In genomic region chr17:29508927-29509608, GRCm38 (mm10) we compare ENCODE assay signal across 23 mouse cellular contexts. TPM values are rescaled to one million over a fixed set of nuclear protein-coding genes. Genes with fewer than 3 reads are reported as not detected.
DNase-seq lines count a peak whose midpoint lies in the region; ATAC-seq lines count a peak whose summit lies in the region.
"Had no signal": no experiment of that assay in that cellular context is flagged by ENCODE, and none has a peak within 500 bp of the region (broad histone marks: within the 10 kb centered on the region; RNA-seq: fewer than 3 reads in every experiment).

No protein-coding gene starts in this region.

- no peak for ATAC-seq in heart, embryonic 13.5 days (ENCODE audit: extremely low read depth, insufficient number of reproducible peaks, low FRiP score, low TSS enrichment)
- ATAC-seq in liver, embryonic 12.5 days = peak; percentile 80
- ATAC-seq: activated CD4-positive, CD25-positive, alpha-beta regulatory T cell, adult 4 months; hindbrain, embryonic 16.5 days had no signal

- H3K36me3 ChIP-seq in heart, embryonic 13.5 days = no peaks in the 10 kb centered on the region
- H3K36me3 ChIP-seq in liver, embryonic 12.5 days = no peaks in the 10 kb centered on the region
- H3K36me3 ChIP-seq: embryonic facial prominence, embryonic 10.5 days; limb, embryonic 15.5 days; neural tube, embryonic 12.5 days had no signal

- DNase-seq in heart, postnatal 4 days = no peak
- peak; percentile 39 to 47 for DNase-seq in B cell, adult 2 months
- DNase-seq in ZHBTc4 (ENCODE audit: low read depth, low spot score) = peak; percentile 30
- DNase-seq in cerebellum, adult 9-11 months = no peak
- no peak for DNase-seq in left cerebral cortex, postnatal 14 days (ENCODE audit: low spot score in 2 of 2)
- DNase-seq in left cerebral cortex, postnatal 25 days (ENCODE audit: low spot score in 2 of 2) = no peak
- DNase-seq: cerebellum, postnatal 14 days; kidney, adult 2 months; lung, postnatal 4 days; right cerebral cortex, postnatal 4 days; thymus, postnatal 14 days had no signal

- WGBS in heart, embryonic 13.5 days = 60% methylated on average over 12 of the region's 12 CpGs
- 49% methylated on average over 12 of the region's 12 CpGs for WGBS in liver, embryonic 12.5 days (ENCODE audit: insufficient replicate concordance)

- no peaks in the 10 kb centered on the region for H3K27me3 ChIP-seq in heart, embryonic 13.5 days (replicated peaks)
- no peaks in the 10 kb centered on the region for H3K27me3 ChIP-seq in liver, embryonic 12.5 days (replicated peaks)
- H3K27me3 ChIP-seq: limb, embryonic 15.5 days; neural tube, embryonic 12.5 days had no signal

- H3K4me3 ChIP-seq in heart, embryonic 13.5 days = no peak overlapping the region
- H3K4me3 ChIP-seq in liver, embryonic 12.5 days = no peak overlapping the region
- H3K4me3 ChIP-seq: embryonic facial prominence, embryonic 10.5 days; left cerebral cortex, adult 2 months; limb, embryonic 15.5 days; neural tube, embryonic 12.5 days had no signal

- peaks cover 3% of the 10 kb centered on the region; the same call in 1 of the 2 replicates for H3K4me1 ChIP-seq in heart, embryonic 13.5 days
- H3K4me1 ChIP-seq in liver, embryonic 12.5 days = peaks cover 85% of the 10 kb centered on the region
- H3K4me1 ChIP-seq: neural tube, embryonic 12.5 days had no signal

- 0 out of 2 replicates have a peak overlapping the region, but pooled peaks have one; percentile 16 for H3K9ac ChIP-seq in heart, embryonic 13.5 days
- H3K9ac ChIP-seq in liver, embryonic 12.5 days = peak overlapping the region; percentile 64
- H3K9ac ChIP-seq: limb, embryonic 15.5 days; neural tube, embryonic 12.5 days had no signal

- H3K4me2 ChIP-seq in heart, embryonic 13.5 days = no peak overlapping the region
- peak overlapping the region; percentile 25 for H3K4me2 ChIP-seq in liver, embryonic 12.5 days
- H3K4me2 ChIP-seq: limb, embryonic 15.5 days; neural tube, embryonic 12.5 days had no signal

- peaks cover under 1% of the 10 kb centered on the region; the same call in 1 of the 2 replicates for H3K9me3 ChIP-seq in heart, embryonic 13.5 days
- H3K9me3 ChIP-seq in liver, embryonic 12.5 days (replicated peaks) = no peaks in the 10 kb centered on the region
- H3K9me3 ChIP-seq: embryonic facial prominence, embryonic 10.5 days; limb, embryonic 15.5 days; neural tube, embryonic 12.5 days had no signal

- intact Hi-C loops in left cerebral cortex, postnatal 14 days (cut with DNase I) = no loop called here
- intact Hi-C loops in left cerebral cortex, postnatal 25 days (cut with DNase I) = no loop called here

- no peak overlapping the region for H3K27ac ChIP-seq in heart, embryonic 13.5 days (replicated peaks)
- H3K27ac ChIP-seq in liver, embryonic 12.5 days = peak overlapping the region; percentile 90
- H3K27ac ChIP-seq: left cerebral cortex, adult 2 months; limb, embryonic 15.5 days; neural tube, embryonic 12.5 days had no signal

RNA-seq across cellular contexts. Expression of gene Pim1, which starts 18.5 kb away (rescaled TPM):
- polyA plus RNA-seq in heart, embryonic 13.5 days (2015; fragmentation: Nextera tagmentation; extraction: Ambion mirVana) = 19.3 and 20.0 TPM in 2 replicates
- 10 to 100 TPM; 74.0 to 77.0 TPM for total RNA-seq in heart, postnatal 4 days (2021)
- 112 and 114 TPM in 2 replicates for polyA plus RNA-seq in liver, embryonic 12.5 days (2016; fragmentation: Nextera tagmentation; extraction: Ambion mirVana)
- total RNA-seq in left cerebral cortex, postnatal 14 days (2021) = 1 to 10 TPM; 3.4 to 4.2 TPM
- total RNA-seq in left cerebral cortex, postnatal 25 days (2021) = 1 to 10 TPM; 6.8 to 7.4 TPM

RNA-seq across cellular contexts. Expression of gene Gm17657, which starts 40.4 kb away (rescaled TPM):
- not detected in 2 replicates for polyA plus RNA-seq in heart, embryonic 13.5 days (2015; fragmentation: Nextera tagmentation; extraction: Ambion mirVana)
- not detected for total RNA-seq in heart, postnatal 4 days (2021)
- polyA plus RNA-seq in liver, embryonic 12.5 days (2016; fragmentation: Nextera tagmentation; extraction: Ambion mirVana) = not detected in 2 replicates
- not detected for total RNA-seq in left cerebral cortex, postnatal 14 days (2021)
- total RNA-seq in left cerebral cortex, postnatal 25 days (2021) = not detected
- total RNA-seq: heart, postnatal 25 days; left cerebral cortex, adult 2 months; midbrain, postnatal 0 days had no signal
- polyA plus RNA-seq: embryonic facial prominence, embryonic 10.5 days; gonadal fat pad, adult 2 months; hindbrain, embryonic 16.5 days; kidney, adult 2 months; limb, embryonic 15.5 days; midbrain, postnatal 0 days; neural tube, embryonic 12.5 days; stomach, embryonic 14.5 days had no signal

RNA-seq across cellular contexts. Expression of gene Tbc1d22b, which starts 40.5 kb away (rescaled TPM):
- 10.3 and 10.7 TPM in 2 replicates for polyA plus RNA-seq in heart, embryonic 13.5 days (2015; fragmentation: Nextera tagmentation; extraction: Ambion mirVana)
- 10 to 100 TPM; 15.6 to 16.1 TPM for total RNA-seq in heart, postnatal 4 days (2021)
- polyA plus RNA-seq in liver, embryonic 12.5 days (2016; fragmentation: Nextera tagmentation; extraction: Ambion mirVana) = 7.4 and 7.9 TPM in 2 replicates
- total RNA-seq in left cerebral cortex, postnatal 14 days (2021) = 10 to 100 TPM; 44.1 to 47.0 TPM
- total RNA-seq in left cerebral cortex, postnatal 25 days (2021) = 10 to 100 TPM; 42.3 to 43.2 TPM

RNA-seq across cellular contexts. Expression of gene Tmem217, which starts 43.1 kb away (rescaled TPM):
- polyA plus RNA-seq in heart, embryonic 13.5 days (2015; fragmentation: Nextera tagmentation; extraction: Ambion mirVana) = 0.59 and 0.89 TPM in 2 replicates
- total RNA-seq in heart, postnatal 4 days (2021) = not detected
- 0.67 and 0.68 TPM in 2 replicates for polyA plus RNA-seq in liver, embryonic 12.5 days (2016; fragmentation: Nextera tagmentation; extraction: Ambion mirVana)
- total RNA-seq in left cerebral cortex, postnatal 14 days (2021) = under 1 TPM in 1 of 2 experiments, not detected in 1; 0.68 TPM
- not detected for total RNA-seq in left cerebral cortex, postnatal 25 days (2021)
- total RNA-seq: heart, postnatal 25 days; left cerebral cortex, adult 2 months; midbrain, postnatal 0 days had no signal

Comparison
In these comparisons a context has a peak if more than half of its experiments do, and no peak if none do; other contexts are left out.
1. DNase-seq: peak in B cell, adult 2 months (2 of 2) and ZHBTc4 (single experiment); none in heart, postnatal 4 days (single experiment), cerebellum, adult 9-11 months (single experiment), left cerebral cortex, postnatal 14 days (0 of 2) and left cerebral cortex, postnatal 25 days (0 of 2).
2. RNA of gene Pim1, which starts 18.5 kb away (total RNA-seq): 74.0 to 77.0 TPM in heart, postnatal 4 days; 6.8 to 7.4 TPM in left cerebral cortex, postnatal 25 days and 3.4 to 4.2 TPM in left cerebral cortex, postnatal 14 days; every median in the first group is over 4 times any median in the second.